Mouse (Mus musculus): ENCODE data around the gene Zbtb24.

GRCm38 (mm10) chr10:41472534-41472933 lies 22.4 kb downstream of the Zbtb24 start:
- TF ChIP-seq POLR2A (IDR thresholded peaks at IDR 0.05; ENCODE audit: insufficient read depth, low read depth, low read length) = no peak
- no peak for TF ChIP-seq CTCF (IDR thresholded peaks at IDR 0.05)
